Mouse (Mus musculus) urinary bladder, postnatal 10 days (tissue): ENCODE results near the gene Ctcfl.

Experiments used
- DNase-seq: peaks from one replicate; pipeline ENCODE4 v3.0.0; 2022; ENCODE audit warnings: low spot score

The Ctcfl gene

DNA sequence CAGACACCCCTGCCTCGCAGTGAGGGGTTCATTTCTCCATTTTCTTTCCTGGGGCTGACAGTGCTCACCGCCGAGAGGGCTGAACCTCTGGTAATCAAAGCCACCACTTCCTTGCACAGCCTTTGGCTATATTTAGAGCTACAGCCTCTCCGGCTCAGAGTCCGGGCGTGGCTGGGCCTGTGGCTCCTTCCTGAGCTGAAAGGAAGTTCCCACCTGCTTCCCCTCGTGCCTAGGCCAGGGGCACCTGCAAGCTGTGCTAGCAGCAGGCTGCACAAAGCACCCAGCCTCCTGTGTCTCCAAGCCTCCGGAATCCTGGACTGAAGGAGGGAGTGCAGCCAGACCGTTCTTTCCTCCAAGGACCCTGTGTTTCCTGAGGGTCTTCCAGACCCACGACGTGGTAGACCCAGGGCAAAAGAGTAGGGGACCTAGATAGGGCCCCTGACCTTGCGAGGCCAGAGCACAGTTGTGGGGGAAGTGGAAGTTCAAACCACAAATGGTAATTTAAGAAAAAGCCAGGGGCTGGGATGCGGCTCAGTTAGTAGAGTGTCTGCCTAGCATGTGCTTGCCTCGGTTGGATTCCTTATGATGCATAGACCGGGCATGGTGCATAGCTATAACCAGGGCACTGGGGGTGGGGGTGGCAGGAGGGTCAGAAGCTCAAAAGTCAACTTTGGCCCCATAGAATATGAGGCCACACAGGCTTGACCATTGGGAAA lies 72.6 kb downstream of the Ctcfl start:
- DNase-seq, result no peak

DNA sequence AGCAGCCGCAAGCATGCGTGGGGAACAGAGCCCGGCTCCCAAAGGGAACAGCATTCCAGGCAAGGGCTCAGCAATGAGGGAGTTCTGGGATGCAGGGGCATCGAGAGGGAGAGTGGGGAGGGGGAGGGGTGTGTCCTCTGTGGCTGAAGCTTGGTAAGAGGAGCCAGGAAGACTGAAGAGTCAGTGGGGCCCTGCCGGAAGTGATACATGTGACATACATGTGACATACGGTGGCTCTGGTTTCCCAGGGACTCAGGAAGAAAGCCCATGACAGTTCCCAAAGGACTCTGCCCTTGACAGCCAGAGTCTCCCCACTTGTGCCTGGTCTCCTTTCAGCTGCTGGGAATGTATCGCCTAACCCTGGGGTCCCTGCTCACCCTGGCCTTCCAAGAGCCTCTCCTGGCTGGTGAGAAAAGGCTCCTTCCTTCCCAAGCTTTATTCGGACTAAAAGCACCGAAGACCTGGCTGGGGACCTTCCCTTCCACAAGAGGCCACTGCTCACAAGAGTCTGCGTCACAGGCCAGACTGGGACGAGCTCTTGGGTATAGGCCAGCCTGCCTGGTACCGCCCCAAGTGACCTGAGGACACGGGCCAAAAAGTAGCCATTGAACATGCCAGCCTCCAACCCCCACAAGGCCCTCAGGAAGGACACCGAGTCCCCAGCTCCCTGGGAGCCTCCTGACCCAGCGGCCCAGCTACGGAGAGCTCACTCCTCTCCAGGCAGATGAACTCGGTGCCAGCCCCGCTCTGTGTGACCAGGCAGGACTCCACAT lies 74.9 kb downstream of the Ctcfl start:
- DNase-seq, result no peak
